ENCODE assay signal across 9 mouse cellular contexts in the genomic region with DNA sequence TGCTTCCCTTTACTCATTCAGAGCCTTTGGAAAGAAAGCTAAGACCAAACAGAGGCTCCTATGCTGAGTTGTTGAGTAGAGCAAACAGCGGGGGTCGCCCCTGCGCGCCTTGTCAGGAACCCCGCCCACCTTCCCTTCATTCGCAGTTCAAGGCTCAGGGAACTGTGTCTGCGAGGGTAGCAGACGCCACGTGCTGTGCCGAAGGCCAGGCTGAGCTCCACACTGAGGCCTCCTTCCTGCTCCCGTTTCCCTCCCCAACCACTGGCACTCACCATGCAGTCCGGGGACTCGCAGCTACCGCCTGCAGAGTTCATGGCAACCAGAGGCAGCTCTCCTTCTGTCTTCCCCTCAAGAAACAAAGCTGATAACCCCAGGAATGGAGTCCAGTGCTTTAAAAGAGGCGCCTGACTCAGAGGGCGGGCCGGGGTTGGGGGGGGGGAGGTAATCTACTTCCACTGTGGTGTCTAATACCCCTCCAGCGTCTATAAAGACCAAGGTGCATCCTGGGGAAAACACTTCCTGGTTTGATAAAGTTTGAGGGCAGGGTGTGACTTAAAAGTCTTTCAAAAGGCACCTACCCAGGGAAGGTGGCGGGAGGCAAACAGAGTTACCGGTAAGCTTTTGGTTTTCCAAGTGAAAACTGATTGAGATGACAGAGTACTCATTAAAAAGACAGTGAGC. TPM values are rescaled to one million over a fixed set of nuclear protein-coding genes. Genes with fewer than 3 reads are reported as not detected.
DNase-seq lines count a peak whose midpoint lies in the region; ATAC-seq and TF ChIP-seq lines count a peak whose summit lies in the region.
"Had no signal": no experiment of that assay in that cellular context is flagged by ENCODE, and none has a peak within 500 bp of the region (broad histone marks: within the 10 kb centered on the region; RNA-seq: fewer than 3 reads in every experiment).

TSS of gene Slc23a4 (minus strand) at position 324 of the 681 bp plus-strand sequence.

- H3K36me3 ChIP-seq in lung, embryonic 14.5 days (ENCODE audit: insufficient read depth) = no peaks in the 10 kb centered on the region
- H3K36me3 ChIP-seq in forebrain, postnatal 0 days (ENCODE audit: insufficient read depth) = no peaks in the 10 kb centered on the region
- H3K36me3 ChIP-seq in liver, embryonic 16.5 days (ENCODE audit: control insufficient read depth, insufficient read depth) = no peaks in the 10 kb centered on the region
- H3K36me3 ChIP-seq in stomach, postnatal 0 days (ENCODE audit: control insufficient read depth, insufficient read depth, low read length) = no peaks in the 10 kb centered on the region

- no peaks in the 10 kb centered on the region for H3K27me3 ChIP-seq in lung, embryonic 14.5 days (ENCODE audit: insufficient read depth, low read length)
- H3K27me3 ChIP-seq in forebrain, postnatal 0 days (ENCODE audit: insufficient read depth, low read length) = no peaks in the 10 kb centered on the region
- H3K27me3 ChIP-seq in liver, embryonic 16.5 days (ENCODE audit: control insufficient read depth, insufficient read depth, low read depth, low read length) = no peaks in the 10 kb centered on the region
- no peaks in the 10 kb centered on the region for H3K27me3 ChIP-seq in stomach, postnatal 0 days (ENCODE audit: control insufficient read depth, insufficient read depth, low read length)

- H3K4me3 ChIP-seq in lung, embryonic 14.5 days (ENCODE audit: low read depth, low read length) = no peak within 1 kb of the TSS
- no peak within 1 kb of the TSS for H3K4me3 ChIP-seq in forebrain, postnatal 0 days (ENCODE audit: low read depth, low read length)
- H3K4me3 ChIP-seq in liver, embryonic 16.5 days (ENCODE audit: low read depth, low read length) = no peak within 1 kb of the TSS
- H3K4me3 ChIP-seq in stomach, postnatal 0 days (ENCODE audit: low read depth, low read length) = no peak within 1 kb of the TSS
- H3K4me3 ChIP-seq: myocyte had no signal

- no peak for TF ChIP-seq CTCF in lung, embryonic 14.5 days (IDR thresholded peaks at IDR 0.05; ENCODE audit: low read depth)
- no peak for TF ChIP-seq CTCF in forebrain, postnatal 0 days (IDR thresholded peaks at IDR 0.05; ENCODE audit: low read depth)
- no peak for TF ChIP-seq CTCF in stomach, postnatal 0 days (IDR thresholded peaks at IDR 0.05; ENCODE audit: low read depth)

- no peak within 1 kb of the TSS for H3K27ac ChIP-seq in lung, embryonic 14.5 days (ENCODE audit: low read depth)
- no peak within 1 kb of the TSS for H3K27ac ChIP-seq in forebrain, postnatal 0 days (ENCODE audit: low read depth, low read length)
- no peak within 1 kb of the TSS for H3K27ac ChIP-seq in liver, embryonic 16.5 days (ENCODE audit: low read length)
- peak within 1 kb of the TSS; percentile 45; the same call in 1 of the 2 replicates for H3K27ac ChIP-seq in stomach, postnatal 0 days (replicated peaks)

- WGBS in lung, embryonic 14.5 days = 7% methylated on average over 20 of the region's 20 CpGs
- WGBS in forebrain, postnatal 0 days = 12% methylated on average over 20 of the region's 20 CpGs
- WGBS in liver, embryonic 16.5 days (ENCODE audit: insufficient replicate concordance) = 8% methylated on average over 20 of the region's 20 CpGs
- 15% methylated on average over 20 of the region's 20 CpGs for WGBS in stomach, postnatal 0 days

- TF ChIP-seq EP300 in stomach, postnatal 0 days (optimal IDR thresholded peaks at IDR 0.05) = no peak

- peak; percentile 42; the same call in 1 of the 2 replicates for ATAC-seq in lung, embryonic 14.5 days (ENCODE audit: insufficient read depth)
- peak; percentile 38; the same call in 1 of the 2 replicates for ATAC-seq in forebrain, postnatal 0 days
- ATAC-seq in liver, embryonic 16.5 days (ENCODE audit: low read depth) = no peak
- ATAC-seq in stomach, postnatal 0 days (ENCODE audit: low FRiP score, low TSS enrichment) = peak; percentile 76

- H3K4me2 ChIP-seq in lung, embryonic 14.5 days = peak within 1 kb of the TSS; percentile 43
- H3K4me2 ChIP-seq in forebrain, postnatal 0 days (ENCODE audit: low read depth) = peak within 1 kb of the TSS; percentile 28; the same call in 1 of the 2 replicates
- peak within 1 kb of the TSS; percentile 15; the same call in 1 of the 2 replicates for H3K4me2 ChIP-seq in liver, embryonic 16.5 days (ENCODE audit: low read depth, low read length)
- peak within 1 kb of the TSS; percentile 36 for H3K4me2 ChIP-seq in stomach, postnatal 0 days (replicated peaks; ENCODE audit: low read depth)

- no peaks in the 10 kb centered on the region for H3K9me3 ChIP-seq in lung, embryonic 14.5 days (ENCODE audit: low read depth, low read length)
- no peaks in the 10 kb centered on the region for H3K9me3 ChIP-seq in forebrain, postnatal 0 days (ENCODE audit: low read length)
- no peaks in the 10 kb centered on the region for H3K9me3 ChIP-seq in liver, embryonic 16.5 days (replicated peaks; ENCODE audit: control insufficient read depth, low read length)
- no peaks in the 10 kb centered on the region for H3K9me3 ChIP-seq in stomach, postnatal 0 days (ENCODE audit: control insufficient read depth, low read length)

- no peak within 1 kb of the TSS for H3K9ac ChIP-seq in lung, embryonic 14.5 days
- H3K9ac ChIP-seq in forebrain, postnatal 0 days = no peak within 1 kb of the TSS
- H3K9ac ChIP-seq in liver, embryonic 16.5 days (ENCODE audit: low read depth, low read length) = no peak within 1 kb of the TSS
- H3K9ac ChIP-seq in stomach, postnatal 0 days (ENCODE audit: low read length) = no peak within 1 kb of the TSS

- peaks cover 3% of the 10 kb centered on the region; the same call in 1 of the 2 replicates for H3K4me1 ChIP-seq in lung, embryonic 14.5 days (ENCODE audit: insufficient read depth)
- no peaks in the 10 kb centered on the region for H3K4me1 ChIP-seq in forebrain, postnatal 0 days (ENCODE audit: insufficient read depth)
- peaks cover 3% of the 10 kb centered on the region for H3K4me1 ChIP-seq in liver, embryonic 16.5 days (ENCODE audit: control insufficient read depth, low read depth, low read length)
- H3K4me1 ChIP-seq in stomach, postnatal 0 days (replicated peaks; ENCODE audit: control insufficient read depth, insufficient read depth) = no peaks in the 10 kb centered on the region; the same call in 1 of the 2 replicates

- peak; percentile 51 for DNase-seq in lung, embryonic 14.5 days
- DNase-seq in lung, postnatal 14 days = no peak
- DNase-seq in forebrain, postnatal 0 days = no peak
- peak; percentile 56 for DNase-seq in stomach, postnatal 0 days (ENCODE audit: low spot score)
- no peak for DNase-seq in frontal cortex, adult 2 months (ENCODE audit: extremely low spot score in 1 of 2, low spot score in 1 of 2)
- DNase-seq in kidney, adult 11 months = no peak
- DNase-seq in cerebellum, adult 8-10 months = no peak

RNA-seq across cellular contexts. Expression of gene Slc23a4, which starts in this region (rescaled TPM):
- 0.20 and 0.62 TPM in 2 replicates for polyA plus RNA-seq in lung, embryonic 14.5 days (2014; fragmentation: Nextera tagmentation; extraction: Ambion mirVana)
- total RNA-seq in forebrain, postnatal 0 days (2014; rRNA removed) = 1.1 and 1.9 TPM in 2 replicates
- 0.48 and 0.52 TPM in 2 replicates for polyA plus RNA-seq in forebrain, postnatal 0 days (2015; fragmentation: Nextera tagmentation; extraction: Ambion mirVana)
- 0.08 and 0.14 TPM in 2 replicates for polyA plus RNA-seq in liver, embryonic 16.5 days (2015; fragmentation: Nextera tagmentation; extraction: Ambion mirVana)
- polyA plus RNA-seq in stomach, postnatal 0 days (2015; fragmentation: Nextera tagmentation; extraction: Ambion mirVana) = 1.5 and 1.6 TPM in 2 replicates
- polyA plus RNA-seq in frontal cortex, adult 2 months (2012; rRNA removed) = 0.84 and 1.4 TPM in 2 replicates

Comparison
In these comparisons a context has a peak if more than half of its experiments do, and no peak if none do; other contexts are left out.
1. Peak in DNase-seq, ATAC-seq and H3K4me2 ChIP-seq in lung, embryonic 14.5 days; RNA of the gene not detected or under 1 TPM.